Mouse (Mus musculus) cerebellum, adult 2 months (tissue): ENCODE data around the gene Med27.

Source experiments
- CTCF ChIP-seq: fragments of 200-500 bp; IDR thresholded peaks from 2 replicates; pipeline ENCODE4 v1.5.1; 2011; ENCODE audit warnings: low read depth, mild to moderate bottlenecking, control low read depth, low read length, moderate library complexity, borderline replicate concordance; ENCODE audit not compliant: insufficient read depth
- POLR2A ChIP-seq: fragments of 200-500 bp; IDR thresholded peaks from 2 replicates; pipeline ENCODE4 v1.6.1; 2011; ENCODE audit warnings: low read length, control low read depth, borderline replicate concordance; ENCODE audit not compliant: insufficient read depth

- TF ChIP-seq CTCF (no peak), POLR2A (no peak)
These were observed 101.9 kb downstream of the Med27 start for GRCm38 (mm10) chr2:29448476-29449002.
